ENCODE assay signal across 14 mouse cellular contexts in the genomic region with DNA sequence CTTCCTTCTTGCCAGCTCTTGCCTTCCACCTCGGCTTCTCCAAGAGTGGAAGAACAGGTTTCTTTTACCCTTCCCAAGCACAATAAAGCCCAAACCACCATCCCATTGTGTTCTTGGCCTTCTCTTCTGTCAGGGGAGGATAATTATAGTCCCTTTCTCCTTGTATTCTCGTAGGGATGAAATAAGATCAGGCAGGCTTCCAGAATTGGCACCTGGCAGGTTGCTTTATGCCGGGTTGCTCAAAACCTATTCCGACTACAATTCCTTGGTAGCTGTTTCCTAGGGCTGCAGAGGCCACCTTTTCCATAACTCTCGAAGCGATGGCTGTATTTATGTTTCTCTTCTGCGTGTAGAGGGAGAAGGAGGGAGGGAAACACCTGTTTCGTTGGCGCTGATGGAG. TPM values are rescaled to one million over a fixed set of nuclear protein-coding genes. Genes with fewer than 3 reads are reported as not detected.
DNase-seq lines count a peak whose midpoint lies in the region; ATAC-seq lines count a peak whose summit lies in the region.
"Had no signal": no experiment of that assay in that cellular context is flagged by ENCODE, and none has a peak within 500 bp of the region (broad histone marks: within the 10 kb centered on the region; RNA-seq: fewer than 3 reads in every experiment).

No protein-coding gene starts in this region.

- no peaks in the 10 kb centered on the region for H3K9me3 ChIP-seq in heart, embryonic 10.5 days
- H3K9me3 ChIP-seq in lung, embryonic 16.5 days (ENCODE audit: control insufficient read depth, low read length), result no peaks in the 10 kb centered on the region
- H3K9me3 ChIP-seq in embryonic facial prominence, embryonic 15.5 days (replicated peaks), result no peaks in the 10 kb centered on the region
- no peaks in the 10 kb centered on the region for H3K9me3 ChIP-seq in stomach, embryonic 14.5 days (ENCODE audit: control insufficient read depth, low read depth, low read length)
- no peaks in the 10 kb centered on the region for H3K9me3 ChIP-seq in hindbrain, embryonic 14.5 days (ENCODE audit: control insufficient read depth, low read length)
- H3K9me3 ChIP-seq: forebrain, embryonic 15.5 days; hindbrain, embryonic 15.5 days; midbrain, embryonic 10.5 days; neural tube, embryonic 12.5 days had no signal

- no peaks in the 10 kb centered on the region for H3K36me3 ChIP-seq in heart, embryonic 10.5 days
- no peaks in the 10 kb centered on the region for H3K36me3 ChIP-seq in lung, embryonic 16.5 days (ENCODE audit: control insufficient read depth, insufficient read depth, low read length)
- no peaks in the 10 kb centered on the region for H3K36me3 ChIP-seq in embryonic facial prominence, embryonic 15.5 days
- H3K36me3 ChIP-seq in stomach, embryonic 14.5 days (ENCODE audit: control insufficient read depth, insufficient read depth, low read length), result no peaks in the 10 kb centered on the region
- no peaks in the 10 kb centered on the region for H3K36me3 ChIP-seq in hindbrain, embryonic 14.5 days (replicated peaks; ENCODE audit: control insufficient read depth, insufficient read depth)
- H3K36me3 ChIP-seq: forebrain, embryonic 15.5 days; hindbrain, embryonic 15.5 days; midbrain, embryonic 10.5 days; neural tube, embryonic 12.5 days had no signal

- no peak for DNase-seq in heart, embryonic 10.5 days (ENCODE audit: low spot score)
- DNase-seq in heart, adult 18-20 months, result no peak
- DNase-seq in lung, postnatal 10 days, result no peak
- DNase-seq in hindbrain, embryonic 14.5 days (ENCODE audit: low spot score), result no peak

- H3K27ac ChIP-seq in heart, embryonic 10.5 days, result peak overlapping the region; percentile 37; the same call in 1 of the 2 replicates
- peak overlapping the region; percentile 45 for H3K27ac ChIP-seq in lung, embryonic 16.5 days (ENCODE audit: low read length)
- H3K27ac ChIP-seq in embryonic facial prominence, embryonic 15.5 days (replicated peaks), result peak overlapping the region; percentile 82
- H3K27ac ChIP-seq in stomach, embryonic 14.5 days (ENCODE audit: low read length), result peak overlapping the region; percentile 64; the same call in 1 of the 2 replicates
- no peak overlapping the region for H3K27ac ChIP-seq in hindbrain, embryonic 14.5 days
- H3K27ac ChIP-seq: forebrain, embryonic 15.5 days; hindbrain, embryonic 15.5 days; midbrain, embryonic 10.5 days; neural tube, embryonic 12.5 days had no signal

- 69% methylated on average over 9 of the region's 9 CpGs for WGBS in heart, embryonic 10.5 days
- 52% methylated on average over 9 of the region's 9 CpGs for WGBS in lung, embryonic 16.5 days
- 60% methylated on average over 9 of the region's 9 CpGs for WGBS in embryonic facial prominence, embryonic 15.5 days
- 49% methylated on average over 9 of the region's 9 CpGs for WGBS in stomach, embryonic 14.5 days
- 75% methylated on average over 9 of the region's 9 CpGs for WGBS in hindbrain, embryonic 14.5 days

- no peaks in the 10 kb centered on the region for H3K27me3 ChIP-seq in heart, embryonic 10.5 days (ENCODE audit: insufficient read depth, poor library complexity, severe bottlenecking)
- no peaks in the 10 kb centered on the region for H3K27me3 ChIP-seq in lung, embryonic 16.5 days (ENCODE audit: control insufficient read depth, insufficient read depth, low read depth, low read length)
- H3K27me3 ChIP-seq in embryonic facial prominence, embryonic 15.5 days, result no peaks in the 10 kb centered on the region
- H3K27me3 ChIP-seq in stomach, embryonic 14.5 days (ENCODE audit: control insufficient read depth, insufficient read depth, low read length), result no peaks in the 10 kb centered on the region
- H3K27me3 ChIP-seq in hindbrain, embryonic 14.5 days (ENCODE audit: control insufficient read depth, insufficient read depth, low read length), result no peaks in the 10 kb centered on the region
- H3K27me3 ChIP-seq: forebrain, embryonic 15.5 days; hindbrain, embryonic 15.5 days; neural tube, embryonic 12.5 days had no signal

- H3K4me2 ChIP-seq in lung, embryonic 16.5 days (ENCODE audit: low read depth, low read length), result no peak overlapping the region
- no peak overlapping the region; the same call in 1 of the 2 replicates for H3K4me2 ChIP-seq in embryonic facial prominence, embryonic 15.5 days (replicated peaks)
- no peak overlapping the region for H3K4me2 ChIP-seq in stomach, embryonic 14.5 days (replicated peaks; ENCODE audit: low read depth, low read length)
- no peak overlapping the region for H3K4me2 ChIP-seq in hindbrain, embryonic 14.5 days (replicated peaks)
- H3K4me2 ChIP-seq: forebrain, embryonic 15.5 days; hindbrain, embryonic 15.5 days; liver, embryonic 11.5 days; neural tube, embryonic 12.5 days had no signal

- peaks cover 35% of the 10 kb centered on the region for H3K4me1 ChIP-seq in heart, embryonic 10.5 days
- H3K4me1 ChIP-seq in lung, embryonic 16.5 days (replicated peaks; ENCODE audit: control insufficient read depth, insufficient read depth, low read length), result peaks cover 22% of the 10 kb centered on the region
- peaks cover 29% of the 10 kb centered on the region for H3K4me1 ChIP-seq in embryonic facial prominence, embryonic 15.5 days
- H3K4me1 ChIP-seq in stomach, embryonic 14.5 days (ENCODE audit: control insufficient read depth, insufficient read depth, low read length), result 0 out of 2 replicates have a peak, but pooled peaks cover 5% of the 10 kb centered on the region
- H3K4me1 ChIP-seq in hindbrain, embryonic 14.5 days (replicated peaks; ENCODE audit: control insufficient read depth, insufficient read depth, low read length), result no peaks in the 10 kb centered on the region
- H3K4me1 ChIP-seq: hindbrain, embryonic 15.5 days had no signal

- ATAC-seq in lung, embryonic 16.5 days (ENCODE audit: low read depth), result no peak
- ATAC-seq in embryonic facial prominence, embryonic 15.5 days (ENCODE audit: insufficient number of reproducible peaks, low FRiP score, low TSS enrichment, low read depth), result no peak
- ATAC-seq in stomach, embryonic 14.5 days (ENCODE audit: insufficient number of reproducible peaks, insufficient read depth, low FRiP score, low read depth), result no peak
- ATAC-seq in megakaryocyte-erythroid progenitor cell, adult 5-6 weeks (replicated peaks; ENCODE audit: low FRiP score, low TSS enrichment, poor library complexity, severe bottlenecking), result no peak
- ATAC-seq in hindbrain, embryonic 14.5 days (ENCODE audit: low FRiP score), result no peak
- ATAC-seq: forebrain, embryonic 15.5 days had no signal

- H3K9ac ChIP-seq in lung, embryonic 16.5 days (ENCODE audit: low read length), result no peak overlapping the region
- no peak overlapping the region for H3K9ac ChIP-seq in embryonic facial prominence, embryonic 15.5 days
- H3K9ac ChIP-seq in stomach, embryonic 14.5 days (replicated peaks; ENCODE audit: low read depth, low read length), result no peak overlapping the region
- H3K9ac ChIP-seq in hindbrain, embryonic 14.5 days, result no peak overlapping the region
- H3K9ac ChIP-seq: forebrain, embryonic 15.5 days; hindbrain, embryonic 15.5 days; neural tube, embryonic 12.5 days had no signal

- H3K4me3 ChIP-seq in heart, embryonic 10.5 days, result no peak overlapping the region
- H3K4me3 ChIP-seq in lung, embryonic 16.5 days (ENCODE audit: low read length), result no peak overlapping the region
- H3K4me3 ChIP-seq in embryonic facial prominence, embryonic 15.5 days (replicated peaks), result no peak overlapping the region
- H3K4me3 ChIP-seq in stomach, embryonic 14.5 days (ENCODE audit: low read depth, low read length), result no peak overlapping the region
- H3K4me3 ChIP-seq in hindbrain, embryonic 14.5 days (replicated peaks; ENCODE audit: low read length), result no peak overlapping the region
- H3K4me3 ChIP-seq: forebrain, embryonic 15.5 days; hindbrain, embryonic 15.5 days; midbrain, embryonic 10.5 days; neural tube, embryonic 12.5 days had no signal

RNA-seq across cellular contexts. Expression of a gene that starts 23.1 kb away (rescaled TPM):
- 9.9 and 13.0 TPM in 2 replicates for polyA plus RNA-seq in heart, embryonic 10.5 days (2016; fragmentation: Nextera tagmentation; extraction: Ambion mirVana)
- 10 to 100 TPM; 11.8 to 13.5 TPM for total RNA-seq in heart, adult 18-20 months (2021)
- 16.8 and 18.4 TPM in 2 replicates for polyA plus RNA-seq in lung, embryonic 16.5 days (2015; fragmentation: Nextera tagmentation; extraction: Ambion mirVana)
- polyA plus RNA-seq in embryonic facial prominence, embryonic 15.5 days (2015; fragmentation: Nextera tagmentation; extraction: Ambion mirVana), result 18.9 and 20.1 TPM in 2 replicates
- polyA plus RNA-seq in stomach, embryonic 14.5 days (2014; fragmentation: Nextera tagmentation; extraction: Ambion mirVana), result 15.8 and 17.6 TPM in 2 replicates
- 48.8 and 52.7 TPM in 2 replicates for total RNA-seq in megakaryocyte-erythroid progenitor cell, adult 5-6 weeks (2014; fragmentation: Nextera tagmentation)
- total RNA-seq in megakaryocyte-erythroid progenitor cell, adult 5-6 weeks (2017), result 25.6 and 39.7 TPM in 2 replicates
- polyA plus RNA-seq in hindbrain, embryonic 14.5 days (2014; fragmentation: Nextera tagmentation; extraction: Ambion mirVana), result 20.5 and 22.2 TPM in 2 replicates

RNA-seq across cellular contexts. Expression of a gene that starts 31.0 kb away (rescaled TPM):
- 92.3 and 109 TPM in 2 replicates for polyA plus RNA-seq in heart, embryonic 10.5 days (2016; fragmentation: Nextera tagmentation; extraction: Ambion mirVana)
- total RNA-seq in heart, adult 18-20 months (2021), result 10 to 100 TPM; 38.5 to 41.7 TPM
- polyA plus RNA-seq in lung, embryonic 16.5 days (2015; fragmentation: Nextera tagmentation; extraction: Ambion mirVana), result 76.5 and 84.0 TPM in 2 replicates
- 66.7 and 67.5 TPM in 2 replicates for polyA plus RNA-seq in embryonic facial prominence, embryonic 15.5 days (2015; fragmentation: Nextera tagmentation; extraction: Ambion mirVana)
- 89.6 and 105 TPM in 2 replicates for polyA plus RNA-seq in stomach, embryonic 14.5 days (2014; fragmentation: Nextera tagmentation; extraction: Ambion mirVana)
- total RNA-seq in megakaryocyte-erythroid progenitor cell, adult 5-6 weeks (2014; fragmentation: Nextera tagmentation), result 34.9 and 35.4 TPM in 2 replicates
- 39.3 and 46.4 TPM in 2 replicates for total RNA-seq in megakaryocyte-erythroid progenitor cell, adult 5-6 weeks (2017)
- polyA plus RNA-seq in hindbrain, embryonic 14.5 days (2014; fragmentation: Nextera tagmentation; extraction: Ambion mirVana), result 126 and 134 TPM in 2 replicates

RNA-seq across cellular contexts. Expression of a gene that starts 54.0 kb away (rescaled TPM):
- 1.7 TPM in 1 of 2 replicates, not detected in the other for polyA plus RNA-seq in heart, embryonic 10.5 days (2016; fragmentation: Nextera tagmentation; extraction: Ambion mirVana)
- total RNA-seq in heart, adult 18-20 months (2021), result not detected
- 1.7 and 1.9 TPM in 2 replicates for polyA plus RNA-seq in lung, embryonic 16.5 days (2015; fragmentation: Nextera tagmentation; extraction: Ambion mirVana)
- not detected in 2 replicates for polyA plus RNA-seq in embryonic facial prominence, embryonic 15.5 days (2015; fragmentation: Nextera tagmentation; extraction: Ambion mirVana)
- 12.6 and 22.5 TPM in 2 replicates for polyA plus RNA-seq in stomach, embryonic 14.5 days (2014; fragmentation: Nextera tagmentation; extraction: Ambion mirVana)
- total RNA-seq in megakaryocyte-erythroid progenitor cell, adult 5-6 weeks (2014; fragmentation: Nextera tagmentation), result not detected in 2 replicates
- total RNA-seq in megakaryocyte-erythroid progenitor cell, adult 5-6 weeks (2017), result not detected in 2 replicates
- polyA plus RNA-seq in hindbrain, embryonic 14.5 days (2014; fragmentation: Nextera tagmentation; extraction: Ambion mirVana), result not detected in 2 replicates
- total RNA-seq: layer of hippocampus, postnatal 14 days had no signal
- polyA plus RNA-seq: forebrain, embryonic 15.5 days; hindbrain, embryonic 15.5 days; midbrain, embryonic 10.5 days; neural tube, embryonic 12.5 days had no signal
